Mouse (Mus musculus) urinary bladder, postnatal 14 days (tissue): ENCODE measurements around the gene Smarca5.
A peak's percentile ranks its signal among the peaks of the same experiment; 100 is the strongest.

Experiments used
- DNase-seq: peaks from one replicate; pipeline ENCODE4 v3.0.0; 2021; ENCODE audit warnings: low spot score

Smarca5 gene

DNA sequence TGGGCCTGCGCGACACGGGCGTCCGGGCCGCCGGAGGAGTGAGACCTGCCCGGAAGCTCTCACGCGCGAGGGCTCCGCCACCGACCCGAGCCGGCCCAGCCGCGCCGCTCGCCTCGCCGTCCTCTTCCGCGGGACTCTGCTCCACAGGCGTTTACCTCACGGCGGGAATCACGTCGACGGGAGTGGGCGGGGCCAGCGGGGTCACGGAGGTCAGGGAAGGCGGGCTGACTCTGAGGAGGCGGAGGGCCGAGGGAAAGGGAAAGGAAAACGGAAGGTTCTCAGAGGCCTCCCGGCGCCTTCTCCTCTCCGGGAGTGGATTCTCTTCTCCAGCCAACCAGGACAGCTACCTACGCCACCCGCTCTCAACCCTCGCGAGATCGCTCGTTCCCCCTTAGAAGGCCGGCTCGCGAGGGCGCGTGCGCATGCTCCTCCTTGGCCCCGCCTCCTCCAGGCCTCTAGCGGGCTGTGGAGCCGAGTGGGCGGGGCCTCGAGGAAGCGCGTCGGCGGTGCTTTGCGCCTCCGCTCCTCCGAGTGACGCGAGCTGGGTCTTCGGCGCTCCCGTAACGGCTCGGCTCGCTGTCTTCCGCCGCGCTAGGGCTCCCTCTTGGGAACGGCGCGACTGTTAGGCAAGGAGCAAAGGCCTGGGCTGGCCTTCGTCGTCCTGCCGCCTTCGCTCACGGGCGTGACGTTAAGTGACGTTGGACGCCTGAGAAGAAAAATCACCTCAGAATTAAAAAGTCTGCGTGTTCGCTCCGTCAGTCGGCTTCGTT is at the start of gene Smarca5:
Gene Smarca5, minus strand, starts transcription at position 343 of the 770 bp plus-strand sequence.
- peak; percentile 95 for DNase-seq

DNA sequence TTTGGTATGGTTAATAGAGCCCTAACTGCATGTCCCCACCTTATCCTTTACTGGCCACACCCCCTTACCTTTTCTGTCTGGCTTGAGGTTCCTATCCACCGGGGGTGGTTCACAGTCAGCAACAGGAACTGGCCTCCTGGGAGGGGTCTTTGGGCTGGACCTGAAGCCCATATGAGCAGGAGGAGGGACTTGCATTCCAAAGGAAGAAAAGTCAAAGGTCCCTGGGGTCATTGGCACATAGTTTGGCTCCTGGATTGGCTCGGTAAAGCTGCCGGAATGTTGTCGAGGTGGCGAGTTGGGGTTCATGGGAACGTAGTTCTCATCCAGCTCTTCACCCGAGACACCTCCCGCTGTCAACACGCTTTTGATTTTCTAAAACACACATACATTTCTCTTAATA is 45.3 kb upstream of the Smarca5 start:
- DNase-seq = no peak

DNA sequence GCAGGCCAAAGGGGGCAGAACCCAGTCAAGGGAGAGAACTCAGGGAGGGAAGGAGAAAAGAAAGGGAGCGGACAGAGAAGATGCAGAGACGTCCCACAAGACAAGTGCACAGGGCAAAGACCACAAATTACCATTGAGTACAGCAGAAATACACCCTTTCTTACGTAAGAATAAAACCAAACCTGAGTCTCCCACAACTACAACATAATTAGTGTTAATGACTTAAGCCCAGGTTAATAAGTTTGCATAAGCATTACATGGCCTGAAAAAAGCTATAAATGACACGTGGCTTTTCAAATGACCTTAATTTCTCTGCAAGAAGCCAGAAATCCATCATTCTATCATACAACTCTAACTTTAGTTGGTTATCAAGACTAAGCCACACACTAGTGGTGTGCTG is 44.0 kb upstream of the Smarca5 start:
- DNase-seq = no peak

DNA sequence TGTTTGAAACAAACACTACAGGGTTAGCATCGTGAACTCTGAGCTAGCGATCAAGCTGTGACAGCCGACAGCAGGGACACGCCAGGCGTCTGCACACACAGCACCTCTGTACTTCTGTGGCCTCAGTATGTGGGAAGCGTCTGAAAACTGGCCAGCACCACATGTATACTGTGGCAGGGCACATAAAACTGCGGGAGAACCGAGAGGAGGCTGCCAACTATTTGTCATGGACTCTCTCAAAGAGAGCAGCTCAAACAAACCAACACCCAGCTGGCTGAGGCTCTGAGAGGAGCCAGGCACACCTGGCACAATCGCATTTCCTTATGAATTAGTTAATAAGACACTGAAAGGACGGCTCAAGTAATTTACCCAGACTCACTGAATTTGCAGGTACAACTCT is 42.0 kb upstream of the Smarca5 start:
- peak; percentile 9 for DNase-seq

DNA sequence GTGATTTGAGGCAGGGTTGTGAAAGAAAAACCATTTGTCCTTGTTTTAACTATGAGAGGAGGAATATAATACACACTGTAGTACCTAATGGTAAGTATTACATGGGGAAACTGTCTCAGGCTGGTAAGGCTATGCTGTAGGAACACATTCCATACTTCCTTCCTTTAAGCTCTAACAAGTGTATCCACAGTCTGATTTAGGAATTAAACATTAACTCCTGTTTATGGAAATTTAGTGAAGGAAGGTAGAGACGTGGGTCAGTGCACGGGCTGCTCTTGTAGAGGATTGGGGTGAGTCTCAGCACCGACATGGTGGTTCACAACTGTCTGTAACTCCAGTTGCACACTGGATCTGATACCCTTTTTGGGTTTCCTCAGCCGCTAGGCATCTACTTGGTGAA is 41.0 kb upstream of the Smarca5 start:
- no peak for DNase-seq

DNA sequence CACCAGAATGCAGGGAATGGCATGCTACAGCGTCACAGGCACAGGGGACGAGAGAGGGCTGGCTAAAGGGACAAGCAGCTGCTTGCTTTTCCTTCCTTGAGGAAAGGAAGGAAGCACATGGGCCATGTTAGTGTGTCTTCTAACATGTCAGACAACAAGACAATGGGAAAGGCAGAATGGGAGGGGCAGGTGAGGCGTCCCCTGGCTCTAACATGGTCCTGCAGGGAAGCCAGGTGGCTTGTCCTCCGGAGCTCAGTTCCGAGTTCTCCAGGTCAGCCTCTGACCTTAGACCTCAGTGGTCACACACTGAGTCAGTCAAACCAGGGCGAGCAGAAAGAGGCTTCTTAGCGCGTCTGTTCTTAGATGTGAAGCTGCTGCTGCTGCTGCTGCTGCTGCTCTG is 37.1 kb upstream of the Smarca5 start:
- no peak for DNase-seq

DNA sequence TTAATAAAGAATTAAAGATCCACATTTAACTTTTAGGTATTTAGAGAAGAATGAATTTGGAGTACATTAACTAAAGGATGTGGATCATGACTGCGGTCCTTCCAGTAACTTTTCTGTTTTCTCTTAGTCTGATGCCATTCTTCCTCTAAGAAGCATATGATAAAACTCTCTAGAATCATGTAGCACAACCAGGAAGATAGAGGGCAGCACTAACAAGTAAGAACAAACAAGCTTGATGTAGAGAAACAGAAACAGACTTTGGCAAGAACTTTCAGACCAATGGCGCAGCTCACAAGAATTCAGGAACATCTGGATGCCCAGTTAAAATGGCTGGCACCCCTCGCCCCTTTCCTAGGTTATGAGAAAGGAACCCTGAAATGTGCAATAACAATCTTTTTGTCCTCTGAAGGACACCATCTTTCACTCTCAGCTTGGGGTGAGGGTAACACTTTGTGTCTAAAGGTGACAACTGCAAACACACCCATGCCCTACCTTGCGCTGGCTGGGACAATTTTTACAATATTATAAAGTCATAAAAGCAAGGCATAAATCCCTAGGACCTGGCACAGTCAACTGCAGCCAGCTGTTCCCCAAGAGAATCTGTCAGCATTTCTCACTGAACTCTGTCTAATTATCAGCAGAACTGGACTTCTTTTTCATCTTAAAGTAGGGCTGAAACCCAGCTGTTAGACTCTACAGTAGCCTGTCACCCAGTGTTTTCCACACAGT is 33.6 kb upstream of the Smarca5 start:
- DNase-seq = no peak

DNA sequence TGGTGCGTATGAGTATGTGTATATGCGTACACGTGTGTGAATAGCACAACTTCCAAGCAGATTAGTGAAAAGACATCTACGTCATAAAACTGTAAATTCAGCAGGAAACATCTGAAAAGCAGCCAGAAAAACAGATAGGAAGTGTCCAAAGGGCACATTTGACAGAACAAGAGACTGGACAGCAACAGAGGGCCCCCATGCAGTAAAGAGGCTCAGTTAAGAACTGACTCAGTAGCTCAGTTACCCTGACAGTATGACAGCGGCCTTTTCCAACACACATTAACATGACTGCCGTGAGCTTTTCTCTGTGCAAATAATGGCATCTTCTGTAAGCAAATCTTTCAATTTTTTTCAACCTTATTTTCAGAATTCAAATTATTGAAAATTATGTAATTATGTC is 29.2 kb upstream of the Smarca5 start:
- DNase-seq = no peak

DNA sequence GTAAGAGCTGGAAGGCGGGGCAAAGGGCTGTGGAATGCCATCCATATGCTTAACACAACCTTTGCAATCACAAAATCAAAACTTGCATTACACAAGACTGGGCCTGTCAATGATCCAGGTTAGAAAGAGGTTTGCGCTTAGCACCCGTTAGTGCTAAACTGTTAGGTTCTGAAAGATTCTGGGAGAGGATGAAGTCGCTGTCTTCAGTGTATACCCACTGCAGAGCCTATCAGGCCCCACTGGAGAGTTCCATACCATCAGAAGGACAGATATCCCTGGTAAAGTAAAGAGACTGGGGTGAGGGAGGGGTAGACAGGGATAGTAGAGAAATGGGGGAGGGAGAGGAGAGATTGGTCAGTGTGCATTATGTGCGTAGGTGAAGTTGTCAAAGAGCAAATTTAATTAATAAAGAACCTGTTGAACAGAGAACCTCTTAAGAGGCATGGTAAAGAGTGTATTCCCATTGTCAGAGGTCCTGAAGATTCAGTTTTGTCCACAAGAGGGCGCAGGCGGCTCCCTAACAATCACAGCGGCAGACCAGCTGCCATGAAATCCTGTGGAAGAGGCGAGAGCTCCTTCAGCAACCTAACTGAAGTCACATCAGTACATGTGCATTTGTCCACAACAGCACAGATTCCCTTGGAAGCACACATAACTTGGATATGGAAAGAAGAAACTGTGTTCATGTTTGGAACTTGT is 13.9 kb upstream of the Smarca5 start:
- DNase-seq = peak; percentile 86

DNA sequence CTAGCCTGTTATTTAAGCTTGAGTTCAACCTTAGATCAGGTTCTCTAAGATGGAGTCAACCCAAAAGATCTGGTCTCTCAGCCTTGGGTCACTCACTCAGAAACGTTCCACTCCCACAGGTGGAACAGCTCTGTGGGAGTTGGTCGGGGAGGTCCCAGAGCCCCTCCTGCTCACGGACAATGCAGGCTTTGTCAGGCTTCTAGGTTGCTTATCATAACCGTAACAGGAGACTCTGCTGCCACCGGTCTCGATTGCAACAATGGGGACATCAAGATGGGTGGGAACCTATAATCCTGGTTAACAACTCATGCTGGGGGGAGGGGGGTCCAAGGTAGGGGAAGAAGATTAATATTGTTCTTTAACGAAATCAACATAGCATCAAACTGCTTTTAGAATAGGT is 13.1 kb upstream of the Smarca5 start:
- no peak for DNase-seq

DNA sequence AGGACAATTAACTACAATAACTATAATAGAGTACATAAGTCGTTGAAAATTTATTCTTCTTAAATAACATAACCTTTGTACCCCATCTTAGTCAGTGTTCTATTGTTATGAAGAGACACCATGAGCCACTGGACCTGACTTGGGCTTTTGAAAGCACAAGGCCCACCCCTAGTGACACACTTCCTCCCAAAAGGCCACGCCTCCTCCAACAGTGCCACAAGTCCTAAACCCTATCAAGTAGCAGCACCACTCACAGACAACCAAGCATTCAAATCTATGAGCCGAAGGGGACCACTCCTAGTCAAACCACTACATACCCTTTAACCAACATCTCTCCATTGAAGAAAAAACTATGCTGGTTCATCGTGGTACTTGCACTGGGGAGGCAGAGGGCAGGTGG is 9.8 kb upstream of the Smarca5 start:
- no peak for DNase-seq

DNA sequence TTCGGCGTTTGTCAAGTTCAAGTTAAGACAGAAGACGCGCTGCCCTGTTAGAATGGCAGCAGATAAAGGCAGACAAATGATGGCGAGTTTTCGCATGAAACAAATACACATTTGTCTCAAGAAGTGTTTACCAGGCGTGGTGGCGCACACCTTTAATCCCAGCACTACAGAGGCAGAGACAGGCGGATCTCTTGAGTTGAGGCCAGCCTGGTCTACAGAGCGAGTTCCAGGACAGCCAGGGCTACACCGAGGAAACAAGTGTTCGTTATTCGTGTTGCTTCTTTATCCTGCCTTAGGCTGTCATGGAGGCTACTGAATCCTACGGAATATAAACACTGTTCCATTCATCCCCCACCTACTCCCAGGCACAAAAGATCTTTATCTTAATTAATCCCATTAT is 635 bp upstream of the Smarca5 start:
- no peak for DNase-seq

DNA sequence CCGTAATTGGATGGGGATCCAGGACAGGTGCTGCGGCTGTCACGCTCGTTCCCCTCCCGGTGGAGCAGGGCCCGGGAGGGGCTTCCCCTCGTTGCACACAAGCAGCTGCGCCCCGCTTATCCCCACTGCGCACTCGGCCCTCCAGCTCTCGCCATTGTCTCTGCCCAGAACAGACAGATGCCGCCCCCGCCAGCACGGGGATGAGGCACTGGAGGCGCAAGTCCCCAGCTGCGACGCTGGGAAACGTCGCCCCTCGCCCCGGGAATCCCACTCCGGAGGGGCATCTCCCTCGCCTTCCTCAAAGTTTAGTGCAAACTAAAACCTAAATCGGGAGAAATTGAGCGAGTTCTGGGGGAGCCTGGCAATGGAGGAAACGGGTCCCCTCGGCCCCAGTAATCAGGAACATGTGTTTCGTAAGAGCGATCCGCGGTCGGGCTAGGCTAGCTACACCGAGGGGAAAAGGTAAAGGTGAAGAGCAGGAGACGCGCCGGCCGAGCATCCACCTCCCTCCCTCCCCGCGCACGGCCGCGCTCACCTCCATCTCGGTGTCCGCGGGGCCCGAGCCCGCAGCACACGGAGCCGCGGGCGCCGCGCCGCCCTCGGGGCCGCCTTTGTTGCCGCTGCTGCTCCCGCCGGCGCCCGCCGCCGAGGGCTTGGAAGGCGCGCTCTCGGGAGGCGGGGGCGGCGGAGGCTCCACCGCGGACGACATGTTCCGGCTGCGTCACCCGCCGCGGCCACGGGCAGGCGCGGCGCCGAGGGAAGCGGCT is 726 bp downstream of the Smarca5 start:
- peak; percentile 31 for DNase-seq

DNA sequence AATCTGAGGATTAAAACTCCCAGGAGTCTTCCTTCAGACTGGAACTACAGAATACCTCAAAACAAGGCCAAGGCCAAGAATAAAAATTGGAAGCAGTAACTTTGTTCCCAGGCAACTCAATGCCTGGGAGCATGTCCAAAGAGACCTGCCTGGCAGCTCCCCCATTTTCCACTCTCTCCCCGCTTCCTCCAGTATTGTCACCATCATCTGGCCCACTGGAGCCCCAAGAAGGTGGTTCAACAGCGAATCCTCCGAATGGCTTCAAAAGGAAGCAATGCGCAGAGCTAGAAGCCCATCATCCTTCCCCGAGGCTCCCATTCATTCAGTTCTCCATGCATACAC is 1.3 kb downstream of the Smarca5 start:
- DNase-seq = peak; percentile 10

DNA sequence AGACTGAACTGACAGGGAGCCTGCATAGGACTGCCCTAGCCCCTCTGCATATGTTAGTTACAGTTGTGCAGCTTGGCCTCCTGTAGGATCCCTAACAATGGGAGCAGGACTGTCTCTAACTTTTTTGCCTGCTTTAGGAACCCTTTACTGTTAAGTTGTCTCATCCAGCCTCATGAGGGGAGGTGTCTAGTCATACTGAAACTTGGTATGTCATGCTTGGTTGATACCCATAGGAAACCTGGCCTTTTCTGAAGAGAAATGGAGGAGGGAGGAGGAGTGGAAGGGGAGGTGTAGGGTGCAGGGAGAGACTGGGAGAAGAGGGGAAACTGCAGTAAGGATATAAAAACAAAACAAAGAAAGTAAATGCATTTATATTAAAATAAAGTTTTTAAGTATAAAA is 7.0 kb downstream of the Smarca5 start:
- DNase-seq = no peak

DNA sequence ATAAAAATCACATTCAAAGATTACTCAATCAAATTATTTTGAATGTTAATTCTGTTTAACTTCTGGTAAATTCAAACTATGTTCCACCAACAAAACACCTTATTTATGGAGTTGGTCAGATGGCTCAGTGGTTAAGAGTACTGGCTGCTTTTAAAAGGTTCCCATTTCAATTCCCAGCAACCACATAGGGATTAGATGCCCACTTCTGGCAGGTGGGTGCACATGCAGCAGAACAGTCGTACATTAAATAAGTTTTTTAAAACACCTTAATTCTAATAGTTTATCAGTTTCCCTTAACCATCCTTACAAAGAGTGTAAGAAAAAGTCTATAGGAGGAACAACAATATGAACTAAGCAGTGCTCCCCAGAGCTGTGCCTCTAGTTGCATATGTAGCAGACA is 24.8 kb downstream of the Smarca5 start:
- DNase-seq = no peak

DNA sequence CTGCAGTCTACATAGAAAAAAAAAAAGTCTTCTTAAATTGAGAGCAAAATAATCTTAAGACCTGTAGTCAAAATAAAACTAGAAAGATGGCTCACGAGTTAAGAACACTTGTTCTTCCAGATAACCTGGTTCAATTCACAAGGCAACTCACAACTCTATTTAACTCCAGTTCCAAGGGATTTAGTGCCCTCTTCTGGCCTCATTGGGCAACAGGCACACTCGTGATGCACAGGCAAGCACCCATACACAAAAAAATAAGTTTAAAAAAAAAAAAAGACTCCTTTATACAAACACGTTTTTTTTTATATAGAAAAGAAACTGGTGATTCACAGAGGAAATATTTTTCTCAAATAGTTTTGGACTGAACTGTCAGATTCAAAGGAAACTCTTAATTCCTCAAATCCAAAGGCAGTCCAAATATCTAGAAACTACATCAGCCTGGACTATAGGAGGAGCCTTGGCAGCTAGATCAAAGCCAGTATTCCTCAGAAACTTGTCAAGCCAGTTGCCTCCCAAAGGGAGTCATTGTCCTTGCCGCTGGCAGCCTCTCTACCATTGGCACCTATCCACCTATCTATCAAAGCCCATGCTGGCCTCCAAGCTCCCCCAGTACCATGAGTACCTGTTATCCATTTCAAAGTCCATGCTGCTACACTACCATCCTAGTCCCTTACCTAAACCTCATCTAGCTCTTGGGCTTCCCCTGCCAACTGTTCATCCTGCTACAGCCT is 28.5 kb downstream of the Smarca5 start:
- DNase-seq = peak; percentile 10

DNA sequence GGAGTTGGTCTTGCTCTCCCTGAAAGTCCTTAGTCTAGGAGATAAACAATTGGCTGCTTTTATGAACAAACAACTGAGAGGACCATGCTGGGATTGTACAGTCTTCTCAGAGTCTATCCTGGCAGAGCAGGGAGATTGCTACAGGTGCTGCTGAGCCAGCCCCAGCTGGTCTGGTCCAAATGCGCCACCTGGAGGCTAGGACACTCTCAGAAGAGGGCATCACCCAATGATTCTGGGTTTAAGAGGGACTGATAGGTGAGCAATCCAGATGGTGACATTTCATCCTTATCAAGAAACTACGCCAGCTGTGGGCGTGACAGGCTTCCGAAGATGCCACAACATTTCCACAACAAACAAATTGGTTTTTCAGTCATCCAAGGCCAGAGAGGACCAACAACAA is 51.2 kb downstream of the Smarca5 start:
- DNase-seq = peak; percentile 80

DNA sequence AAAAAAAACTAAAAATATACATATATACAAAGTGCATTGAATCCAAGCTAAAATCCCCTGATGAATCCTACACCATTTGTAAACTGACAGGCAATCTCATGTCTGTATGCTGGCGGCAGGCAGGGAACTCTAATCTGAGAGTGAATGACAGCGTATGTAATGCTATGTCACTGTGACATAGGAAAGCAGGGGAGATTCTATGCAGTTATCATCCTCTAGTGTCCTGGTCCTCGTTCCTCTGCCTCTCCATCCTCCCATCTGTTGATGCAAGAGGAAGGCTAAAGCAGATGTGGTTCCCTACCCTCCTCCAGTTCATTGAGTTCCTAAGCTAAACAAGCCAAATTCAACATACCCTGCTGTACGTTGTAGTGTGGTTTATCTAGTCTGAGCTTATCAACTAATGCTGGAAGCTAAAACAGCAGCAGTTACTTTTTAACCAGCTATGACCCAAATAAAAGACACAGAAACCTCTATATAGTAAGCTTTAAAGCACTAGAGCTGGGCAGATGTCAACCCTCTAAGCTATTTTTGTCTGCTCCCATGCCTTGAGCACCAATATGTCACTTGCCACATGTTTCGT is 55.5 kb downstream of the Smarca5 start:
- no peak for DNase-seq

DNA sequence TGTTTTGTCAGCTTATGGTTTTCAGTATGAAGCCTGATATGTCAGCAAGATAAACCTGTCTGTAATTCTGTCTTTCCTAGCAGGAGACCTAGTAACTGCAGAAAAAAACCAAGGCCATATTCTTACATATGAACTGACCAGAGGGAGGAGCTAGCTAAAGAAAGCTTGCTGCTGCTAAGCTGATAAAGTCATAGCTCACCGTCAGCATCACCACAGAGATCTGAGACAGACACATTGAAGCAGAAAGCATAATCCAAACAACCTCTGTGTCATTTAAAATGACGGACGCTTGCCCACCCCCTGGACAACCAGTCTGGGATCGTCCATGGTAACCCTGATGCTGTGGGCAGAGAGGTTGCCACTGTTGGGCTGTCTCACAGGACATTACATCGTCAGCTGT is 56.7 kb downstream of the Smarca5 start:
- no peak for DNase-seq

DNA sequence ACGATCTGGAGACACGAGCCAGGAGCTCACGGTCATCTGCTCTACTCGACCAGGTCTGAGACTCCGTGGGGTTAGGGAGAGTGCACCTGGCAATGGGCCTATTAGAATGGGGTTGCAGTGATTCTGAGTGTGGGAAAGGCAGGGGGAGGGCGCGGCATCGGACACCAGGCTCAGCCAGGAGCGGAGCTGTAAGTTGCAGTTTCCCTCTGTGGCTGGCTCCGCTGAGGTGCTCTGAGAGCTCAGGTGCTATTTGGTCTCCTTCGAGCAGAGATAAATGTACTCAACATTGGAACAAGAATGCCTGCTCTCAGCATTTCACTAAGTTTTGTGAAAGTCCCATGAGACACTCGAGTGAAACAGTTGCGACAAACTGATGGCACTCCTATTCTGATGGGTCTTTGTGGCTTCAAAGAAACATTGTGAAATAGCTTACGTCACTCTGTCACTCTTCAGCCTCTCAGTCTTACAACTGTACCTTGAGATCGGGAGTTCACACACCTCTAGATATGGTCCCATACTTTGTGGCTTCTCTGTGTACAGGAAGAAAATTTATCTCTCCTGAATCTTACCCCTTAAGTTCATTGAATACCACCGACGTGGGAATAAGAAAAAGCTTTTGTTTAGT is 69.9 kb downstream of the Smarca5 start:
- DNase-seq = no peak
